Mouse (Mus musculus): ENCODE data around the gene Dtnb.

DNA sequence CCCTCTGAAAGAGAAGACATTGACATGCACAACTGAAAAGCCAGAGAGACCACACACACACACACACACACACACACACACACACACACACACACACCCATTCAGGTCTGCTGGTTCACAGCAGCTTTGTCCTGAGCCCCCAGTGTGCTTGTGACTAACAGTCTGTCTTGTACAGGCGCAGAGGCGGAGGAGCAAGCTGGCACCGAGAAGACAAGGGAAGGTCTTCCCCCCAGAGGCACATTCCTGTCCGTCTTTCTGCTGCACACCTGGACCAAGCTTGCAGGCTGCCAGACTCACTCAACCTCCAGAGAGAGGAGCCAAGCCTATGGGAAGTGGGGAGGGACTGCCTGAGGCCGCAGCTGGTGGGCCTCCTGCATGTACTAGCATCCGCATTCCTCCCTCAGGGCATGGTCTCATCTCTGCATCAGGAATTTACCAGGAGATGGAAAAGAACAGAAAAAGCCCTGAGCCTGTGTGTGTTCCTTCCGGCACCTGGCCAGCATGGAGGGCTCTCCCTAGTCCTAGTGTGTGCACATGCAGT lies 208.8 kb downstream of the Dtnb start:
- TF ChIP-seq CTCF (IDR thresholded peaks at IDR 0.05; ENCODE audit: low read depth), result no peak
- no peak for TF ChIP-seq EP300 (optimal IDR thresholded peaks at IDR 0.05)

Measured in stomach, postnatal 0 days (tissue).